Mouse (Mus musculus): Measurements from ENCODE around the gene Mybpc2.

Gene Mybpc2

DNA sequence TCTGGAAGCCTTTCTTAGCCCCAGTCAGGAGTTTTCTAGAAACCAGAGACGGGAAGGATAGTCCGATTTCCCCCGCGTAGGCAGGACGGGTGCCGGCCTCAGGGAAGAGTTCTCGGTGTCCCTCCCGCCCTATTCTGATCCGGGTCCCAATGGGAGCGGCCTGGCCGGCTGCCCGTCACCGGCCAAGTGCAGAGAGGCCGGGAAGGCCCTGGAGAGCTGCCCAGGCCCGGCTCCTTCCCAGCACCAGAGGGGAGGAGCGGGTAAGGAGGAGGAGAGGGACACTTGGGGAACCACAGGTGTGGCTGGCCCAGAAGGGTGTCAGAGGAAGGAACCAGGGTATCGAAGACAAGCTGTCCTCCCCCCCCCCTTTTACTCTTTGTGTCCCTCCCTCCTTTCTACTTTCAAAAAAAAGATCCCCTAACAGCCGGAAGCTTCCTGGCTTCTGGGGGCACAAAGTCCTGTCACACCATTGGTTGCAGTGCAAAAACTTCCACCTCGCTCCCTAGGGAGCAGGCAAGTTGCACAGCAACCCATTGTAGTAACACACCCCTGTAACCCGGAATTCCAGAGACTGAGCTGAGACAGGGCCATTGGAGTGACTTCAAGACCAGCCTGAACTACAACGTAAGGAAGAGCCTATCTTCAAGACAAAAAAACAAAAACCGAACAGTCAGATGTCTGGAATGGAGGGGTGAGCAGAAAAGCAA is 823 bp upstream of the Mybpc2 start:
- DNase-seq (ENCODE audit: low spot score in 2 of 2) = no peak

- DNase-seq (ENCODE audit: low spot score in 2 of 2) = no peak
Observed at GRCm38 (mm10) chr7:44523056-44523455, 1.4 kb downstream of the Mybpc2 start.

- DNase-seq (ENCODE audit: low spot score in 2 of 2) = peak; percentile 68 to 85
Observed at GRCm38 (mm10) chr7:44521710-44522109, 2.7 kb downstream of the Mybpc2 start.

DNA sequence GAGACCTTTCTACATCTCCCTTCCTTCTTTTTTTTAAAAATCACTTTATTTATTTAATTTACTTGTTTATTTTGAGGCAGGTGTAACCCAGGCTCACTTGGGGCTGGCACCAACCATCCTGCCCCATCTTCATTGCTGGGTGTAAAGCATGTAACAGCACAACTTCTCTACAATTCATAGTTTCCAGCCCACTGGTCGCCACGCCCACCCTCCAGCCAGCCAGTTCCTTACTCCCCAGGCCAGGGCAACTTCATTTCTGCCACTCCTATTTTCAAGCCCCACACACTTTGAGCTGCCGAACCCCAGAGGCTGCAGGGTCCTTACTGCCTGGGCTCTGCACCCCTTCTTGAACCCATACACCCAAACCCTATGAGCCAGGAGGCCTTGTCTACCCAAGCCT is 3.5 kb downstream of the Mybpc2 start:
- no peak for DNase-seq (ENCODE audit: low spot score in 2 of 2)

DNA sequence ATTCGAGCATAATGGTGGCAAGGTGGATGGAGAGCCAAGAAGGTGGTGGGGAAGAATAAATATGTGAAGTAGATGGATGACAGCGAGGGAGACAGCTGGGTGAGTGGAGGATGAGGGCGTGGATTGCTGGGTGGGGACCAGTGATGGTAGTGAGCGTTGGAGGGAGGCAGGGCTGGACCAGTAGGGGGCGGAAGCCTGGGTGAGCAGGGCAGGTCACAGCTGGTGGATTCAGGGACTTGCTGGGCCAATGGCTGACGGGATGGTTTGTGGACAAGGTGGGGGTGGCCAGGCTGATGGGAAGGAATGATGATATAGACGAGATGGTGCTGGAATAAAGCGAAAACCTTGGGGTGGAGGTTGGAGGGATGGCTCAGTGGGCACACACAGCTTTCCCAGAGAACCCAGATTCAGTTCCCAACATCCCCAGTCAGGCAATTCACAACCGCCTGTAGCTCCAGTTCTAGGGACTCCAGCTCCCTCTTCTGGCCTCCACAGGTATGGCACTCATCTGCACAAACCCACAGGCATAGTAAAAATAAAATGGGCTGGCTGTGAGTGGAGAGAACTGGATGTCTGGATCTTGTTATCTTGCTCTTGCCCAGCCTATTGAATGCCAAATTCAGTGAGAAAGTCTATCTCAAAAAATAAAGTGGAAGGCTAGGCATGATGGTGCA is 5.1 kb downstream of the Mybpc2 start:
- no peak for DNase-seq (ENCODE audit: low spot score in 2 of 2)

DNA sequence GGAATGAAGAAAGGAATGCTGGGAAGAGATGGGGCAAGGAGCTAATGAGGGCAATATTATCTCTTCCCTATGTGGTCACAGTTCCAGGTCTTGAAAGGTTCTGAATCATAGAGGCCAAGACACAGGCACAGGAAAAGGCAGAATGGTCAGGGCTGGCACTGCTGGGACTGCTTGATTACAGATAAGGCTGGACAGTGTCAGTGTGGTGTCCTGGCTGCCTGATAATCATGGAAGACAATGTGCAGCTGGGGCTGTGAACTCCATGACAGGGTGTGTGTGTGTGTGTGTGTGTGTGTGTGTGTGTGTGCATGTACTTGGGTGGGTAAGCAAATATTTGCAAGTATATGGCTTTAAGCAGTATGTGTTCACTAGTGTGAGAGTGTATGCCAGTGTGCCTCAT is 17.0 kb downstream of the Mybpc2 start:
- no peak for DNase-seq (ENCODE audit: low spot score in 2 of 2)

DNA sequence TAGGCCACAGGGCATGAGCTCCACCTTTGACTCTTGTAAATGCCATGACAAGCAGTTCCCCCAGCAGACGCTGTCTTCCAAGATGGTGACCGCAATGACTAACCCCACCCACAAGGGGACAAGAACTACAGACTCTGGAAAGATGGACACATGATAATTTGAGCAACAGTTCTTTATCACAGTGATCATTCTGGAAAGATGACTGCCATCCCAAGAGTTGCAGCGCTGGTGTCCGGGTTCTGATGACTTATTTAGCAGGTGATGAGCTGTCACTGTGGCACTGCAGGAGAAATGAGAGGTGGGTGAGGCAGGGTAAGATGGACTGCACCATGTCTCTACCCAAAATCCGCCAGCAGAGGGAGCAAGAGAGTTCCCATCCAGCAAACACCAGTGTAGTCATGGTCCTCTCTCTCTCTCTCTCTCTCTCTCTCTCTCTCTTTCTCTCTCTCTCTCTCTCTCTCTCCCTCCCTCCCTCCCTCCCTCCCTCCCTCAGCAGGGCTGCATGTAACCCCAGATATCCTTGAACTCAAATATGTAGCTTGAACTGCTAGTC is 22.8 kb downstream of the Mybpc2 start:
- DNase-seq (ENCODE audit: low spot score in 2 of 2) = peak; percentile 74 to 93

- DNase-seq (ENCODE audit: low spot score in 2 of 2) = peak in 1 of 2 experiments; percentile 10
Observed at GRCm38 (mm10) chr7:44500046-44500445, 24.4 kb downstream of the Mybpc2 start.

DNA sequence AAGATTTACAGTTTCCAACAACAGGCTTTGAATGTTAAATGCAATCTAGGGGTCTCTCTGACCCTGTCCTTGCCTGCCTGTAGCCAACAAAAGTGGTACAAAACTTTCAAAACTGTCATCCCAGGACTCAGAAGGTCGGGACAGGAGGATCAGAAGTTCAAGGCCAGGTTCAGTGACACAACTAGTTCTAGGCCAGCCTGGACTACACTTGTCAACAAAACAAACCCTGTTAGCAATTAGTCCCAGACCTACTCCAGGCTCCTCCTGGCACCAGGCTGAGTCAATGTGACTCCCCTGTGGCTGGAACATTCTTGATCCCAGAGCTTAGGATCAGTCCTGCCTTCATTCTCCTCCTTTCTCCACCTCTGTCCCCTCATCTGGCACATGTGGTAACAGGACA is 25.5 kb downstream of the Mybpc2 start:
- no peak for DNase-seq (ENCODE audit: low spot score in 2 of 2)

DNA sequence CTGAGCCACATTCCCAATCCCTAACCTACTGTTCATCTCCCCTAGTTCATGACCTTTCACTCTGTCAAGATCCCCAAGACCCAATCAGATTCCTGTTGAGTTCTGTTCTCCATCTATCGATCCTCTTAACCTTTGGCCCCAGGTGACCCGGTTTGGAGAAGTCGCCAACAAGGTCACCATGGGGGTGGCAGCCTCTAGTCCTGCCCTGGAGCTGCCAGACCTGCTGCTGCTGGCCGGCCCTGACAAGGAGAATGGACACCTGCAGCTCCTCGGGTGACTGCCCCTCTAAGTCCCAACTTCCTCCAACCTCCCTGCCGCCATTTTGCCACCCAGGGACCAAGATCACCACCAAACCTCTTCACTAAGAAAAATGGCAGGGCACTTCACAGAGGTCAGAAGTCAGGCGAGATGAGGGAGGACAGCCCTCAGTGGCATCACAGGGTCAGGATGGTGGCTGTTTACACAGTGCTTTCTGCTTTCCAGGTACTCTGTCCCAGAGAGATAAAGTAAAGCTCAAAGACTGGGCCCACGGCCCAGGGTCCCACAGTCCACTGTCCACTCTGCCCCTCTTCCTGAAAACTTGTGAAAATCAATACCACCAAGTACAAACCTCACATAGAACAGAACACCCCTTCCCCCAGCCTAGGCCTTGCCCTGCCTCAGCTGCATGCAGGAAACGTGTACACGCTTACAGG is 26.9 kb downstream of the Mybpc2 start:
- no peak for DNase-seq (ENCODE audit: low spot score in 2 of 2)

GRCm38 (mm10) chr7:44496771-44497109 is 27.7 kb downstream of the Mybpc2 start:
- no peak for DNase-seq (ENCODE audit: low spot score in 2 of 2)

DNA sequence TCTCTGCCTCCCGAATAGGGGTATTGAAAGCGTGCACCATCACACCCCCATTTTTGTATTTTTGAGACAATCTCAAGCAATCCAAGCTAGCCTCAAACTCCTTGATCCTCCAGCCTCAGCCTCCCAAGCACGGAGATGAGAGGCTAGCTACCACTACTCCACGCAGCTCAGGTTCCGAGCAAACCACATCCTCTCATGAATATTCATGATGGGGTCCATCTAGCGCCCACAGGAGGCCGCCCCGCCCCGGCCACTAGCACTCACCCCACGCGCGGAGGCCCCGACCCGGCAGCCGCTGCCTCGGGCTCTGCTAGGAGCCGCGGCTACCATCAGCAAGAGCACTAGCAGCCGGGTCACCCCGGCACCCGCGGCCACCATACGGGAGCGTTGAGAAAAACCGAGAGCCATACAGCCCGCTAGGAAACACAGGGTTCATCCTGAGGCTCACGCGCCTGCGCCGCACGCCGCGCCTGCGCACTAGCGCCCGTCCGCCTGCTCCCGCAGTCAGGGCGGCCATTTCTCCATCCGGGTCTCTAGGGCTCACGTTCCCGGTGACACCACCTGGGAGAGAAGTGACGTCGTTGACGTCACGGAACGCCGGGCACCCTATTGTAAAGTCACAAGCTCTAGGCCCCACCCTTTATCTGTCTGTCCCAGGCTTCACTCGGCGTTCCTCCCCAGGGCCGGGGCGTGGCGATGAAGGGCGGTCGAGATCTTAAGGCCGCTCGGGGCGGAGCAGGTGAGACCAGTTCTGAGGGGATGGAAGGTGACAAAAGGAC is 28.3 kb downstream of the Mybpc2 start, which contains the start of the genes Emc10 and Fam71e1:
TSS of gene Emc10 (minus strand) at position 538 of the 779 bp plus-strand sequence.
TSS of gene Fam71e1 (plus strand) at position 590 of the 779 bp plus-strand sequence.
- peak; percentile 97 to 99 for DNase-seq (ENCODE audit: low spot score in 2 of 2)

- no peak for DNase-seq (ENCODE audit: low spot score in 2 of 2)
Observed at GRCm38 (mm10) chr7:44495086-44495485, 29.4 kb downstream of the Mybpc2 start.

DNA sequence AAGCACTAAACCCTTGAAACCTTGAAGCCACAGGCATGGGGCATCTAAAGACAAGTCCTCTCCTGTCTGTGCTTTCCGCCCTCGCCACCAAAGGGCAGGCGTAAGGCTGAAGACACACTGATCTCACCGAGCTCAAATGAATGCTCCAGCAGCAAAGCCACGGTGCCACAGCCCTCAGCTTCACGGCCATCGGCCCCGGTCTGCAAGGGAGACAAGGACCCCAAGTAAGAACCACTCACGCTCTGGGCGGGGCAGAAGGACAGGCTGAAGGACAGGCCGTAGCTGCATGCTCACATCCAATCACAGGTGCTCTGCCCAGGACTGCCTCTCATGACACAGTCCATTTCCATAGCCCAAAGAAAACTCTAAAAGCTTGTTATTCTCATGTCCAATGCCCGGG is 29.8 kb downstream of the Mybpc2 start:
- DNase-seq (ENCODE audit: low spot score in 2 of 2) = no peak

DNA sequence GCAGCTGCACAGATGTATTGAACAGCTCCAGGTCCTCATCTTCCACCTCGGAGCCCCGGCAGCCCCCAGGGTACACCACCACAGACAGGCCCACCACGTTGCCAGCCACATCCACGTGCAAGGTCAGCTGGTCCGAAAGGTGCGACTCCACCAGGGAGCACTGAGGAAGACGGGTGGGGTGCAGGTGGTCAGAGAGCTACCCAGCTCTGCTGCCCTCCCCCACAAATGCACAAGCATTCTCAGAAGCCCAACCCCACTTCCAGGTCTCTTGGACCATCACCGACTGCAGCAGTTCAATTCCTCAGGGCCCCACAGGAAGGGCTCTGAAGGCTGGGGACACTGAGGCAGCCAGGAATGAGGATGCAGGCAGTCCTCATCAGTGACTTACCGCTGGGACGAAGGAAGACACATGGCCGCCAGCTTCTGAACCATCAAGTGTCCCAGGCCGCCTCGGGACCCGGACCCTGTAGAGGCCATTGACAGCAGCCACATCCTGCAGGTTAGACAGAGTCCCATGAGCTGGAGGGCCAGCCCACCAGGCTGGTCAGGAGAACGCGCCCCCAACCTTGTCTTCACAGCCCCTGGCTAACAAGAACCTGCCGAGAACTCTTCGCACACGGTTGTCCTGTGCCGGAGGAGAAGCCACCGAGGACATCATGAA is 32.2 kb downstream of the Mybpc2 start:
- no peak for DNase-seq (ENCODE audit: low spot score in 2 of 2)

DNA sequence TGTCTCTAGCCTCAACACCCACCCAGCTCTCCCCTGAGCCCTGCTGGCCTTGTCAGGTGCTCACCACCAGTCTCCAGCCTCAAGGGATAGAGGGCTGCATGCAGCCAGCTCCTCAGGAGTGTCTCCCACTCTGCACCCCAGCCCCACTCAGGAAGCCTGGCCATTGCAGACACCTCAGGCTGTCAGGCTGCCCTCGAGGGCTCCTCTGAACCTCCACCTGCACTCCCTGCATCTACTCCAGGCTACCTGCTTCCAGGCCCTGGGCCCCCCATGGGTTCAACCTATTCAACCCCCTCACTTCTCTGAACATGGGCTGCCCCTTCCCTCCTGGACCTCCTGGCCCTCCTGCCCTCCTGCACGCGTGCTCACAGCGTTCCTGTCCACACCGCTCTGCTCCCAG is 33.1 kb downstream of the Mybpc2 start:
- DNase-seq (ENCODE audit: low spot score in 2 of 2) = no peak

GRCm38 (mm10) chr7:44490281-44490680 is 34.2 kb downstream of the Mybpc2 start:
- DNase-seq (ENCODE audit: low spot score in 2 of 2) = peak in 1 of 2 experiments; percentile 14

GRCm38 (mm10) chr7:44488545-44488944 is 35.9 kb downstream of the Mybpc2 start:
- DNase-seq (ENCODE audit: low spot score in 2 of 2) = peak in 1 of 2 experiments; percentile 10

GRCm38 (mm10) chr7:44487936-44488335 is 36.5 kb downstream of the Mybpc2 start:
- peak in 1 of 2 experiments; percentile 11 for DNase-seq (ENCODE audit: low spot score in 2 of 2)

- peak in 1 of 2 experiments; percentile 11 for DNase-seq (ENCODE audit: low spot score in 2 of 2)
Observed at GRCm38 (mm10) chr7:44486927-44487575, 37.4 kb downstream of the Mybpc2 start.

Measured in spleen, postnatal 4 days (tissue).